Mouse (Mus musculus) testis, postnatal 10 days (tissue): ENCODE results near the gene Efr3b.
"Not testable (repeated sequence)": the region's sequence is repeated elsewhere in the genome, so short reads cannot be mapped to it uniquely, and the experiment has no call there.

Experiments used
- DNase-seq: peaks from one replicate; pipeline ENCODE4 v3.0.0; 2021; ENCODE audit warnings: low spot score

Gene Efr3b

DNA sequence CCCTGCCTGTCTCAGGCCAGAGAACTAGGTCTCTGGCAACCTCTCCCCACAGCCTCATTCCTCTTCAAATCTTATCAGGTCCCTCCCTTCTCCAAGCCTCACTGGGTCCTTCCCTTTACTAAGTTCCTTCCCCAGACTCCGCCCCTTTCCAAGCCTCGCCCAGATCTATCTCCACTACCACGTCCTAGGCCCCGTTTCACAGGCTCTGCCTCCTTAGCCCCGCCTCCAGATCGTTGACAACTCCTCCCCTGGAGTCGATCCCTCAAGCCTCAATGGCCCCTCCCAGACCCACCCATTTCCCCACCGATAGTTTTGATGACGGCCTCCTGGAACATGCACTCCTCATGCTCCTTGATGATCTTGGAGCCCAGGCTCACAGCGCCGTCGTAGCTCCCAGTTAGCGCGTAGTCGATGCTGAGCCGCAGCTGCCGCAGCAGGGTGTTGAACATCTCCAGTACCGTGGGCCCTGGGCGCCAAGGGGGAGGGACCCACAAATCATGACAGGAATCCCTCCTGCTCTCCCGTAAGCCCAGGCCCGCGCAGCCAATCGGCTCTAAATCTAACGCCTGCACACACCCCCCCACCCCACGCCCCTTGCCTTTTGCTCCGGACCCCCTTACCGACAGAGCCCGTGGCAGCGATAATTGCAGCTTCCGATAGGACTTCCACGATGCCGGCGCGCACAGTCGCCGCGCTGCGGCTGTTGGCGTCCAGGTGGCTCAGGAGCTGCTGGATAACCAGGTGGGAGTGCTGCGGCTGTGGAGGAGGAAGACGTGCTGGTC lies 57.2 kb downstream of the Efr3b start:
- peak; percentile 86 for DNase-seq

DNA sequence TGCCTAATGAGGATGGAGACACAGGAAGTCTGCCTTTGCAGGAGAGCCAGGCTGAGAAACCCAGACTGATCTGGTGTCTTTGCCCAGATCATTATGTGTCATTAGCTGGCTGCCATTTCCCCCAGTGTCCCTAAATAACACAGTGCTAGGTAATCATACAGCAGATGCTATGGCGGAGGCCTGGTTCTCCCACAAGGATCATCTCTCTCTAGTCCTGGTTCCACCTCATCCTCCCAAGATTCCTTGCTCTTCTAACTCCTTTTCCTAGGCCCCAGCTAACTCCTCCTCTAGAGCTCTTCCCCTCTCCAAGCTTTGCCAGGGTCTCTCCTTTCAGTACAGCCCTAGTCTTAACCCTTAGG lies 57.7 kb downstream of the Efr3b start:
- DNase-seq: no peak

- not testable (repeated sequence) for DNase-seq
Observed at GRCm38 (mm10) chr12:3973169-3973568, 65.5 kb downstream of the Efr3b start.

- no peak for DNase-seq
Observed at GRCm38 (mm10) chr12:3968380-3968779, 70.3 kb downstream of the Efr3b start.

GRCm38 (mm10) chr12:3967196-3967595 lies 71.5 kb downstream of the Efr3b start:
- DNase-seq: no peak

- DNase-seq: peak; percentile 60
Observed at GRCm38 (mm10) chr12:3960553-3960952, 78.2 kb downstream of the Efr3b start.

DNA sequence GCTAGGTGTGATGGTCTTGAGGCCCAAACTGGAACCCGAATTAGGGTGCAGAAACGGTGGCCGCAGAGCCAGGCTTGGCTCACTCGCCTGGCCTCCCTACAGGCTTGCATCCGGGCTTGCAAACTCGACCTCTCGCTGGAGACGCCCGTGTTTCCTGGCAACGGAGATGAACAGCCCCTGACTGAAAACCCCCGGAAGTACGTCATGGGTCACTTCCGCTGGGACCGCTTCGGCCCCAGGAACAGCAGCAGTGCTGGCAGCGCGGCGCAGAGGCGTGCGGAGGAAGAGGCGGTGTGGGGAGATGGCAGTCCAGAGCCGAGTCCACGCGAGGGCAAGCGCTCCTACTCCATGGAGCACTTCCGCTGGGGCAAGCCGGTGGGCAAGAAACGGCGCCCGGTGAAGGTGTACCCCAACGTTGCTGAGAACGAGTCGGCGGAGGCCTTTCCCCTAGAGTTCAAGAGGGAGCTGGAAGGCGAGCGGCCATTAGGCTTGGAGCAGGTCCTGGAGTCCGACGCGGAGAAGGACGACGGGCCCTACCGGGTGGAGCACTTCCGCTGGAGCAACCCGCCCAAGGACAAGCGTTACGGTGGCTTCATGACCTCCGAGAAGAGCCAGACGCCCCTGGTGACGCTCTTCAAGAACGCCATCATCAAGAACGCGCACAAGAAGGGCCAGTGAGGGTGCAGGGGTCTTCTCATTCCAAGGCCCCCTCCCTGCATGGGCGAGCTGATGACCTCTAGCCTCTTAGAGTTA lies 78.7 kb downstream of the Efr3b start:
- DNase-seq: peak; percentile 83

DNA sequence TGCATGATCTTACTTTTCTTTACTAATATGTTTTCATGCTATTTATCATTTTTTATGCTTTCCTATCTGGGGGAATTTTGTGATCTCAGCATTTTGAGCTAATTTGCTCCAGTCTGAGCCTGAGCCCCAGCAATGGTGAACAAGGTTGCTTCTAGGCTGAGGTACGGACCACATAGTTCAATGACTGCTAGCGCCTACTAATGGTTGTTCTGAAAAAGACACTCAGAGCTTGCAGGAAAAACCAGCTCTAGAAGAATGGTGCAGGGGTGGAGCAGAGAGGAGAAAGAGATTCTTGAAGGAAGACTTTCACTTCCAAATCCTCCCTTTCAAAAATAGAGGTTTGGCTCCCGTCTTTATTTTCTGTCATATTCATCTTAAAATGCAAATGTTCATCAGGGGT lies 82.4 kb downstream of the Efr3b start:
- no peak for DNase-seq

GRCm38 (mm10) chr12:3955371-3955770 lies 83.3 kb downstream of the Efr3b start:
- DNase-seq: no peak

GRCm38 (mm10) chr12:3954651-3955050 lies 84.1 kb downstream of the Efr3b start, which contains the start of gene Pomc:
Pomc (plus strand) TSS chr12:3954951.
- no peak for DNase-seq

GRCm38 (mm10) chr12:3947503-3947902 lies 91.2 kb downstream of the Efr3b start:
- no peak for DNase-seq

- no peak for DNase-seq
Observed at GRCm38 (mm10) chr12:3944454-3945073, 94.2 kb downstream of the Efr3b start.

DNA sequence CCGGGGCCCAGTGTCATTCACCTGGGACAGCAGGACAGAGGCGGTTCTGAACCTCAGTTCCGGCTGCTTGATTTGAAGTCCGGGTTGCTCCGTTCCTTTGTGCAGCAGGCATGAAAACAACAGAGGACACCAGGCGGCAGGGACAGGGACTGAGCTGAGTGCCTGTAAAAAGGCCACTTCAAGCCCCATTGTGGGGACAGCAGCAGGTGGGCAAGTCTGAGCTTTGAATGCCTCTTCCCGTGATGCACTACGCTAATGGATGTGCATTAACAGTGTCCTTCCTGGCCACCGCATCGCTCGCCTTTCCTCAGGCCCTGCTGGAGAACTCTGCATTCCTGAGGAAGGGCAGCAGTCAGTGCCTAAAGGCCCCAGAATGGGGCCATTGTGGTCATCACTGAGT lies 96.7 kb downstream of the Efr3b start:
- DNase-seq: no peak

DNA sequence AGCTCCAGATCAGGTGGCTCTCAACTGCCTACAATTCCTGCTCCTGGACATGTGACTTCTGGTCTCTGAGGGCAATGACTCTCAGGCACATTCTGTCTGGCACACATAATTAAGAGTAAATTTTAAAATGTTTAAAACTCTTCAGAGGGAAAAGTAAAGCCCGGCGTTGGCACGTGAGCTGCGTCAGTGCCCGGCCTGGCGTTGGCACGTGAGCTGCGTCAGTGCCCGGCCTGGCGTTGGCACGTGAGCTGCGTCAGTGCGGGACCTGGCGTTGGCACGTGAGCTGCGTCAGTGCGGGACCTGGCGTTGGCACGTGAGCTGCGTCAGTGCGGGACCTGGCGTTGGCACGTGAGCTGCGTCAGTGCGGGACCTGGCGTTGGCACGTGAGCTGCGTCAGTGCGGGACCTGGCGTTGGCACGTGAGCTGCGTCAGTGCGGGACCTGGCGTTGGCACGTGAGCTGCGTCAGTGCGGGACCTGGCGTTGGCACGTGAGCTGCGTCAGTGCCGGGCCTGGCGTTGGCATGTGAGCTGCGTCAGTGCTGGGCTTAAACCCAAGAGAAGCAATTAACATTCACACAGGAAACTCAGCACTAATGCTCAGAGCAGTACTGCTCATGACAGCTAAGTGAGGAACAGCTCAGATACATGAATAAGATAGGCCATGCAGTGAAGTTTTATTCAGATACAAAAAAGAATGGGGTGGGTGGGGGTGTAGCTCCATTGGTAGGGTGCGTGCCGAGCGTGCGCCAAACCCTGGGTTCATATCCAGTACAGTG lies 108.4 kb downstream of the Efr3b start:
- DNase-seq: not testable (repeated sequence)

DNA sequence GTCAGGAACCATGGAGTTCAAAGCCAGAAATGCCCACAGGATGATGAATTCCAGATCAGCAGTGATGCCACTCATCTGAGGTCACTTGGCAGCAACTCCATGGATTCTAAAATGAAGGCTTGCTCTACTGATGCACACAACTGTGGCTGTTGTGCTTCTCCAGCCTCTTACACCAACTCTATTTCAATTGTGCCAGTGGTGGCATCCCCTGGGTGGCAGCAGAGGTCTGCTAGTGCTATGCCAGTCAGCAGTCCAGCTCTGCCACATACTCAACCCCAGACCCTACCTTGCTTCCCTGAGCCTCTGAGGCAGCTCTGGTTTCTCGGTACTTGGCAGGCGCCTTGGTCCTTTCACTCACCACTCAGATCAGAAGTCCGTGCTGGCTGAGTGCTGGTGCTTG lies 109.9 kb downstream of the Efr3b start:
- no peak for DNase-seq

- DNase-seq: peak; percentile 89
Observed at GRCm38 (mm10) chr12:3926127-3926526, 112.6 kb downstream of the Efr3b start.

DNA sequence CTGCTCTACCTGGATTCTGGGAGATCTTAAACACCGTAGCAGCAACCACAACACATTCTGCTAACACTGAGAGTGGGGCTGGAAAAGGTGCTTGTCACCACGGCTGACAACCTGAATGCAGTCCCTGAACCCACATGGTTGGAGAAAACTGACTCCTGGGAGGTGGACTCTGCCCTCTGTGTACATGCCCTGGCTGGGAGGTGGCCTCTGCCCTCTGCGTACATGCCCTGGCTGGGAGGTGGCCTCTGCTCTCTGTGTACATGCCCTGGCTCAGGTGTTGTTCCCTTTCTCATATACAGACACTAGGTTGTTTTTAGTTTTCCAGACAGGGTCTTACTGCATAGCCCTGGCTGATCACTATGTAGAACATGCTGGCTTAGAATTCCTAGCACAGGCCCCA lies 119.3 kb downstream of the Efr3b start:
- no peak for DNase-seq

- no peak for DNase-seq
Observed at GRCm38 (mm10) chr12:3918577-3918976, 120.1 kb downstream of the Efr3b start.

DNA sequence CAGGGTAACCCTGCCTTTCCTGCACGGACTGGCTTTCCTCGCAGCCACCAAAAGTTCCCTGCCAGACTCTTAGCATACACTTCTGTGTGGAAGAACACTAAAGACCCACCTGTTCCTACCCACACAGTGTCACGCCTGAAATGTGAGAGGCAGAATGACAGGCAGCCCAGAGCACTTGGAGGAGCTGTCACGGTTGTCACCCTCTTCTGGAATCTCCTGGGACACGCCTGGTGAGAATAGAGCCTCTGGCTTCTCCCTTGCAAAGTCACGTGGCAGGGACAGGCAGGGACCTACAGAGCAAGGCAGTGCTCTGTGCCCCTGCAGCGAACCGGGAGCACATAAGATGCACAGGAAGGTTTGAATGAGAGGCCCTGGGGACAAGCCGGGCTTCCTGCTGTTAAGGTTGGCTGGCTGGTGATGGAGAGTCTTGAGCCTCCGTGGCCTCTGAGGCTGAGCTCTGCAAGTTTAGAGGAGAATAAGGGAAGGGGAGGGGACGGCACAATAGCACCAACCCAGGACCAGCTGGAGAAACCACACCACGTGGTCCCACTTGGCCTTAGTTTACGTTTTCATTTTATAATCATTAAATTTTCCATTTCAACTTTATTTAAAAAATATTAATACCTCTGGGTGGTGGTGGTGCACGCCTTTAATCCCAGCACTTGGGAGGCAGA lies 120.9 kb downstream of the Efr3b start:
- no peak for DNase-seq

GRCm38 (mm10) chr12:3915852-3916251 lies 122.9 kb downstream of the Efr3b start:
- no peak for DNase-seq
